Mouse (Mus musculus): ENCODE measurements around the gene Fam120b. TPM values are rescaled to one million over a fixed set of nuclear protein-coding genes. Genes with fewer than 3 reads are reported as not detected.

Fam120b gene
- total and polyA plus RNA-seq, 2 experiments from 2014 or later = 35.8 to 40.6 TPM

GRCm38 (mm10) chr17:15472671-15473070 is 76.7 kb downstream of the Fam120b start:
- H3K4me2 ChIP-seq (ENCODE audit: low read depth, low read length, poor library complexity, severe bottlenecking) = no peak overlapping the region
- no peak for DNase-seq (ENCODE audit: low spot score)
- H3K9ac ChIP-seq (replicated peaks; ENCODE audit: low read length, poor library complexity, severe bottlenecking) = no peak overlapping the region
- no peak overlapping the region for H3K27ac ChIP-seq (ENCODE audit: low read depth, low read length)
- H3K9me3 ChIP-seq (ENCODE audit: low read length) = no peaks in the 10 kb centered on the region
- TF ChIP-seq CTCF (IDR thresholded peaks at IDR 0.05) = peak; percentile 42
- H3K27me3 ChIP-seq (ENCODE audit: insufficient read depth, low read length) = no peaks in the 10 kb centered on the region
- H3K36me3 ChIP-seq (ENCODE audit: insufficient read depth, low read length) = peaks cover 50% of the 10 kb centered on the region
- WGBS = 92% methylated on average over 4 of the region's 4 CpGs
- no peaks in the 10 kb centered on the region for H3K4me1 ChIP-seq (ENCODE audit: insufficient read depth, low read length)
- no peak overlapping the region for H3K4me3 ChIP-seq (ENCODE audit: low read depth, low read length)
- no peak for ATAC-seq (ENCODE audit: low FRiP score)

Other genes with a start within 250 kb of the Fam120b start
- 20.9 and 42.7 TPM in 2 replicates for gene Dll1, start 19.3 kb upstream of the Fam120b start, total RNA-seq (2014; rRNA removed)
- 10.2 and 11.6 TPM in 2 replicates for gene Dll1, start 19.3 kb upstream of the Fam120b start, polyA plus RNA-seq (2015; fragmentation: Nextera tagmentation; extraction: Ambion mirVana)
- 93.1 and 130 TPM in 2 replicates for gene Psmb1, start 103.5 kb downstream of the Fam120b start, total RNA-seq (2014; rRNA removed)
- 253 and 257 TPM in 2 replicates for gene Psmb1, start 103.5 kb downstream of the Fam120b start, polyA plus RNA-seq (2015; fragmentation: Nextera tagmentation; extraction: Ambion mirVana)
- 43.5 and 50.4 TPM in 2 replicates for gene Tbp, start 103.7 kb downstream of the Fam120b start, total RNA-seq (2014; rRNA removed)
- gene Tbp, start 103.7 kb downstream of the Fam120b start, polyA plus RNA-seq (2015; fragmentation: Nextera tagmentation; extraction: Ambion mirVana) = 43.2 and 47.9 TPM in 2 replicates
- 48.9 and 53.6 TPM in 2 replicates for gene Pdcd2, start 131.1 kb downstream of the Fam120b start, total RNA-seq (2014; rRNA removed)
- gene Pdcd2, start 131.1 kb downstream of the Fam120b start, polyA plus RNA-seq (2015; fragmentation: Nextera tagmentation; extraction: Ambion mirVana) = 48.1 and 49.9 TPM in 2 replicates
- 0.22 and 0.94 TPM in 2 replicates for gene Prdm9, start 168.2 kb downstream of the Fam120b start, total RNA-seq (2014; rRNA removed)
- gene Prdm9, start 168.2 kb downstream of the Fam120b start, polyA plus RNA-seq (2015; fragmentation: Nextera tagmentation; extraction: Ambion mirVana) = 0.97 and 1.1 TPM in 2 replicates